In genomic region chr8:84008362-84008761, GRCm38 (mm10) we compare ENCODE assay signal across 15 mouse cellular contexts. TPM values are rescaled to one million over a fixed set of nuclear protein-coding genes. Genes with fewer than 3 reads are reported as not detected.
DNase-seq lines count a peak whose midpoint lies in the region; ATAC-seq and TF ChIP-seq lines count a peak whose summit lies in the region.
"Had no signal": no experiment of that assay in that cellular context is flagged by ENCODE, and none has a peak within 500 bp of the region (broad histone marks: within the 10 kb centered on the region; RNA-seq: fewer than 3 reads in every experiment).

No protein-coding gene starts in this region.

- peaks cover 71% of the 10 kb centered on the region for H3K4me1 ChIP-seq in E14TG2a.4 (replicated peaks; ENCODE audit: low read depth, low read length)
- H3K4me1 ChIP-seq in embryonic facial prominence, embryonic 10.5 days = peaks cover 53% of the 10 kb centered on the region
- peaks cover 41% of the 10 kb centered on the region for H3K4me1 ChIP-seq in forebrain, embryonic 12.5 days

- peak; percentile 1 for TF ChIP-seq CTCF in left cerebral cortex, adult 2 months (IDR thresholded peaks at IDR 0.05)
- TF ChIP-seq CTCF in E14TG2a.4 (conservative IDR thresholded peaks at IDR 0.05; ENCODE audit: low read length) = peak; percentile 38

- peaks cover 36% of the 10 kb centered on the region for H3K27me3 ChIP-seq in E14TG2a.4 (ENCODE audit: insufficient read depth, low read length)
- peaks cover 43% of the 10 kb centered on the region for H3K27me3 ChIP-seq in embryonic facial prominence, embryonic 10.5 days (replicated peaks; ENCODE audit: low read depth, poor library complexity, severe bottlenecking)
- H3K27me3 ChIP-seq in forebrain, embryonic 12.5 days = peaks cover 46% of the 10 kb centered on the region
- H3K27me3 ChIP-seq: Patski had no signal

- no peak overlapping the region for H3K27ac ChIP-seq in left cerebral cortex, adult 2 months
- H3K27ac ChIP-seq in embryonic facial prominence, embryonic 10.5 days (replicated peaks) = no peak overlapping the region
- no peak overlapping the region for H3K27ac ChIP-seq in forebrain, embryonic 12.5 days
- H3K27ac ChIP-seq: limb, embryonic 12.5 days; macrophage had no signal

- H3K9ac ChIP-seq in forebrain, embryonic 12.5 days = no peak overlapping the region
- H3K9ac ChIP-seq: limb, embryonic 12.5 days had no signal

- WGBS in embryonic facial prominence, embryonic 10.5 days = 24% methylated on average over 7 of the region's 7 CpGs
- WGBS in forebrain, embryonic 12.5 days = 25% methylated on average over 7 of the region's 7 CpGs

- peak; percentile 73 for DNase-seq in embryo, embryonic 10 days (ENCODE audit: low spot score)
- DNase-seq in embryo, embryonic 9.5 days (ENCODE audit: extremely low spot score) = no peak
- no peak for DNase-seq in left cerebral cortex, adult 2 months (ENCODE audit: extremely low spot score in 1 of 2, low spot score in 2 of 2)
- DNase-seq in left cerebral cortex, postnatal 14 days (ENCODE audit: low spot score in 2 of 2) = no peak
- DNase-seq in embryonic facial prominence, embryonic 10.5 days (ENCODE audit: low spot score) = peak; percentile 47
- DNase-seq: cerebellum, adult 8-10 months; heart, postnatal 10 days; kidney, adult 11 months had no signal

- H3K36me3 ChIP-seq in E14TG2a.4 (ENCODE audit: insufficient read depth, low read length) = peaks cover 1% of the 10 kb centered on the region
- peaks cover 1% of the 10 kb centered on the region; the same call in 1 of the 2 replicates for H3K36me3 ChIP-seq in embryonic facial prominence, embryonic 10.5 days (replicated peaks)
- no peaks in the 10 kb centered on the region for H3K36me3 ChIP-seq in forebrain, embryonic 12.5 days (replicated peaks)
- H3K36me3 ChIP-seq: limb, embryonic 12.5 days had no signal

- H3K4me3 ChIP-seq in left cerebral cortex, adult 2 months = no peak overlapping the region
- no peak overlapping the region for H3K4me3 ChIP-seq in E14TG2a.4 (replicated peaks; ENCODE audit: low read length)
- no peak overlapping the region for H3K4me3 ChIP-seq in embryonic facial prominence, embryonic 10.5 days
- no peak overlapping the region for H3K4me3 ChIP-seq in forebrain, embryonic 12.5 days (replicated peaks)
- H3K4me3 ChIP-seq: limb, embryonic 12.5 days had no signal

- no peak overlapping the region for H3K4me2 ChIP-seq in forebrain, embryonic 12.5 days
- H3K4me2 ChIP-seq: limb, embryonic 12.5 days had no signal

- no peaks in the 10 kb centered on the region for H3K9me3 ChIP-seq in E14TG2a.4 (ENCODE audit: low read length)
- H3K9me3 ChIP-seq in embryonic facial prominence, embryonic 10.5 days = no peaks in the 10 kb centered on the region
- H3K9me3 ChIP-seq in forebrain, embryonic 12.5 days = no peaks in the 10 kb centered on the region
- H3K9me3 ChIP-seq: limb, embryonic 12.5 days had no signal

- intact Hi-C loops in left cerebral cortex, adult 2 months (cut with DNase I) = no loop called here
- intact Hi-C loops in left cerebral cortex, postnatal 14 days (cut with DNase I) = no loop called here

- no peak for ATAC-seq in forebrain, embryonic 12.5 days (ENCODE audit: low FRiP score)
- ATAC-seq in megakaryocyte-erythroid progenitor cell, adult 5-6 weeks (replicated peaks; ENCODE audit: low FRiP score, low TSS enrichment, poor library complexity, severe bottlenecking) = no peak
- ATAC-seq: Patski had no signal

RNA-seq across cellular contexts. Expression of gene 2210011C24Rik, which starts 3.6 kb away (rescaled TPM):
- 1 to 10 TPM; 1.0 to 1.3 TPM for total RNA-seq in left cerebral cortex, adult 2 months (2021)
- 1 to 10 TPM; 1.4 to 2.1 TPM for total RNA-seq in left cerebral cortex, postnatal 14 days (2021)
- polyA plus RNA-seq in embryonic facial prominence, embryonic 10.5 days (2016; fragmentation: Nextera tagmentation; extraction: Ambion mirVana) = 0.28 TPM in 1 of 2 replicates, not detected in the other
- not detected in 2 replicates for polyA plus RNA-seq in forebrain, embryonic 12.5 days (2016; fragmentation: Nextera tagmentation; extraction: Ambion mirVana)
- total RNA-seq in megakaryocyte-erythroid progenitor cell, adult 5-6 weeks (2014; fragmentation: Nextera tagmentation) = not detected in 2 replicates
- total RNA-seq in megakaryocyte-erythroid progenitor cell, adult 5-6 weeks (2017) = not detected in 2 replicates
- total RNA-seq: monocyte, adult 5-6 weeks had no signal
- polyA plus RNA-seq: limb, embryonic 12.5 days had no signal

RNA-seq across cellular contexts. Expression of gene 1700067K01Rik, which starts 7.1 kb away (rescaled TPM):
- under 1 TPM in 1 of 2 experiments, not detected in 1; 0.41 TPM for total RNA-seq in left cerebral cortex, adult 2 months (2021)
- total RNA-seq in left cerebral cortex, postnatal 14 days (2021) = under 1 TPM; 0.40 to 0.57 TPM
- 0.60 and 1.0 TPM in 2 replicates for polyA plus RNA-seq in embryonic facial prominence, embryonic 10.5 days (2016; fragmentation: Nextera tagmentation; extraction: Ambion mirVana)
- polyA plus RNA-seq in forebrain, embryonic 12.5 days (2016; fragmentation: Nextera tagmentation; extraction: Ambion mirVana) = 1.2 TPM in 2 replicates
- total RNA-seq in megakaryocyte-erythroid progenitor cell, adult 5-6 weeks (2014; fragmentation: Nextera tagmentation) = 1.4 and 2.3 TPM in 2 replicates
- 0.76 and 2.3 TPM in 2 replicates for total RNA-seq in megakaryocyte-erythroid progenitor cell, adult 5-6 weeks (2017)
- total RNA-seq: heart, postnatal 10 days; monocyte, adult 5-6 weeks had no signal
- polyA plus RNA-seq: macrophage had no signal

RNA-seq across cellular contexts. Expression of gene Samd1, which starts 10.9 kb away (rescaled TPM):
- total RNA-seq in left cerebral cortex, adult 2 months (2021) = 10 to 100 TPM; 39.3 to 43.7 TPM
- 10 to 100 TPM; 51.3 to 52.0 TPM for total RNA-seq in left cerebral cortex, postnatal 14 days (2021)
- polyA plus RNA-seq in embryonic facial prominence, embryonic 10.5 days (2016; fragmentation: Nextera tagmentation; extraction: Ambion mirVana) = 12.1 and 12.2 TPM in 2 replicates
- 9.9 and 11.4 TPM in 2 replicates for polyA plus RNA-seq in forebrain, embryonic 12.5 days (2016; fragmentation: Nextera tagmentation; extraction: Ambion mirVana)
- total RNA-seq in megakaryocyte-erythroid progenitor cell, adult 5-6 weeks (2014; fragmentation: Nextera tagmentation) = 103 and 123 TPM in 2 replicates
- total RNA-seq in megakaryocyte-erythroid progenitor cell, adult 5-6 weeks (2017) = 57.4 and 79.8 TPM in 2 replicates

RNA-seq across cellular contexts. Expression of gene Palm3, which starts 12.9 kb away (rescaled TPM):
- 1 to 10 TPM; 2.2 to 2.7 TPM for total RNA-seq in left cerebral cortex, adult 2 months (2021)
- 1 to 10 TPM; 3.5 to 3.8 TPM for total RNA-seq in left cerebral cortex, postnatal 14 days (2021)
- 9.3 and 11.5 TPM in 2 replicates for polyA plus RNA-seq in embryonic facial prominence, embryonic 10.5 days (2016; fragmentation: Nextera tagmentation; extraction: Ambion mirVana)
- 3.3 and 4.1 TPM in 2 replicates for polyA plus RNA-seq in forebrain, embryonic 12.5 days (2016; fragmentation: Nextera tagmentation; extraction: Ambion mirVana)
- total RNA-seq in megakaryocyte-erythroid progenitor cell, adult 5-6 weeks (2014; fragmentation: Nextera tagmentation) = not detected in 2 replicates
- total RNA-seq in megakaryocyte-erythroid progenitor cell, adult 5-6 weeks (2017) = 0.30 TPM in 1 of 2 replicates, not detected in the other

RNA-seq across cellular contexts. Expression of gene Il27ra, which starts 34.0 kb away (rescaled TPM):
- total RNA-seq in left cerebral cortex, adult 2 months (2021) = under 1 TPM; 0.23 to 0.41 TPM
- total RNA-seq in left cerebral cortex, postnatal 14 days (2021) = 1 to 10 TPM in 1 of 2 experiments, under 1 TPM in 1; 0.63 to 1.4 TPM
- 0.16 and 0.29 TPM in 2 replicates for polyA plus RNA-seq in embryonic facial prominence, embryonic 10.5 days (2016; fragmentation: Nextera tagmentation; extraction: Ambion mirVana)
- 0.09 and 0.24 TPM in 2 replicates for polyA plus RNA-seq in forebrain, embryonic 12.5 days (2016; fragmentation: Nextera tagmentation; extraction: Ambion mirVana)
- 16.0 and 24.2 TPM in 2 replicates for total RNA-seq in megakaryocyte-erythroid progenitor cell, adult 5-6 weeks (2014; fragmentation: Nextera tagmentation)
- total RNA-seq in megakaryocyte-erythroid progenitor cell, adult 5-6 weeks (2017) = 4.5 TPM in 2 replicates

Comparison
In these comparisons a context has a peak if more than half of its experiments do, and no peak if none do; other contexts are left out.
1. DNase-seq: peak in embryo, embryonic 10 days (single experiment) and embryonic facial prominence, embryonic 10.5 days (single experiment); none in embryo, embryonic 9.5 days (single experiment), left cerebral cortex, adult 2 months (0 of 2) and left cerebral cortex, postnatal 14 days (0 of 2).